Mouse (Mus musculus): ENCODE data around the gene Colgalt1. TPM values are rescaled to one million over a fixed set of nuclear protein-coding genes. Genes with fewer than 3 reads are reported as not detected.

Gene Colgalt1
- total and polyA plus RNA-seq, 3 experiments, result 50.9 to 102 (median 59.0) TPM

DNA sequence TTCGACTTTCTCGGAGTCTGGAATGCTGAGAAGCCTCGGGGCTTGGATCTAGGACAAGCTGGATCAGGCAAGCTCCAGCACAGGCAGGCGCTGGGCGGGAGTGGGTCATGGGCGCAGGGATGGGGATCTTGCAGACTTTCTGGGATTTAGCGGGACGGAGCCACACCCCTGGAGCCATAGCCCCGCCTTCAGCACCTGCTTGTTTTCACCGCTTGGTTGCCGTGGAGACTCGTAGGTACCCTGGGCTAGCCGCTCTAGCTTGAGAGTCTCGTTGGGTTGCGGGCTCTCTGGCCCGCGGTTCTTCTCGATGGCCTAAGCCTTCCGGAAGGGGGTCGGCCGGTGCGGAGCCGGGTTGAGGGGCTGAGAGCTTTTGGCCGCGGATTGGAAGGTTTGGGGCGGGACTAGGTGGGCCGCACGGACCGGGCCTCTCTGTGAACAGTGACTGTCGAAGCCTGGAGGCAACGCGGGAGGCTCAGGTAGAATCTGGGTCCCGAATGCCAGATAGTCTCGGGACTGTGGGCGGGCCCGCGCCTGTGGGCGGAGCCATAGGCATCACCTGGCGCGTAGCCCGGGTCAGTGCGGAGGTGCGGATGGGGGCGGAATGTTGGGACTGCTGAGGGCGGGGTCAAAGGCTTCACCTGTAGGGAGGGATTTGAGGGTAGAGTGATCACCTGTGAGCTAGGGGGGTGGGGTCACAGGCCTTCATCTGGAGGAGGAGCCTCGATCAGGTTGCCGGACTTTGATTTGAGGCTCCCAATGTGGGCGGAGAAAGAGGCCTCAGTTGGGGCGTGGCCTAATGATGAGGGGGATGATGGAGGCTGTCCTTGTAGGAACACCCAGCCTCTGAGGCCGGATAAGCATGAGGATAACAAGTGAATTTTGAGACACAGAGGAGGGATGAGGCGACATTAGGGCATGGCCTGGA, 41.2 kb upstream of the Colgalt1 start:
- Histone ChIP-seq H3K27me3 (ENCODE audit: control insufficient read depth in 1 of 2, insufficient read depth in 2 of 2, low read length in 2 of 2) (no peaks in the 10 kb centered on the region; a peak in 2 of 4 replicates), H3K9ac (ENCODE audit: control insufficient read depth, low read depth, low read length, poor library complexity, severe bottlenecking) (no peak overlapping the region), H3K4me3 (ENCODE audit: control insufficient read depth in 1 of 2, insufficient read depth in 1 of 2, low read depth in 2 of 2, low read length in 2 of 2) (no peak overlapping the region), H3K36me3 (ENCODE audit: control insufficient read depth in 1 of 2, insufficient read depth in 2 of 2, low read length in 2 of 2) (no peaks in the 10 kb centered on the region), H3K79me2 (ENCODE audit: control insufficient read depth, insufficient read depth, low read length, poor library complexity) (no peaks in the 10 kb centered on the region), H3K27ac (ENCODE audit: control insufficient read depth, low read depth, low read length) (no peak overlapping the region), H3K4me1 (ENCODE audit: control insufficient read depth in 1 of 2, insufficient read depth in 2 of 2, low read length in 2 of 2) (no peaks in the 10 kb centered on the region; a peak in 1 of 4 replicates), H3K9me3 (replicated peaks; ENCODE audit: insufficient read depth, low read length) (no peaks in the 10 kb centered on the region)
- TF ChIP-seq JUND (IDR thresholded peaks at IDR 0.05; ENCODE audit: low read depth, low read length) (no peak), POLR2A (IDR thresholded peaks at IDR 0.05; ENCODE audit: control insufficient read depth in 1 of 2, insufficient read depth in 1 of 2, low read depth in 1 of 2, low read length in 2 of 2, poor library complexity in 1 of 2) (0 out of 4 replicates have a peak, but pooled peaks of 1 of the 2 experiments have one; percentile 25)
- DNase-seq (ENCODE audit: low read depth, low spot score), result no peak

DNA sequence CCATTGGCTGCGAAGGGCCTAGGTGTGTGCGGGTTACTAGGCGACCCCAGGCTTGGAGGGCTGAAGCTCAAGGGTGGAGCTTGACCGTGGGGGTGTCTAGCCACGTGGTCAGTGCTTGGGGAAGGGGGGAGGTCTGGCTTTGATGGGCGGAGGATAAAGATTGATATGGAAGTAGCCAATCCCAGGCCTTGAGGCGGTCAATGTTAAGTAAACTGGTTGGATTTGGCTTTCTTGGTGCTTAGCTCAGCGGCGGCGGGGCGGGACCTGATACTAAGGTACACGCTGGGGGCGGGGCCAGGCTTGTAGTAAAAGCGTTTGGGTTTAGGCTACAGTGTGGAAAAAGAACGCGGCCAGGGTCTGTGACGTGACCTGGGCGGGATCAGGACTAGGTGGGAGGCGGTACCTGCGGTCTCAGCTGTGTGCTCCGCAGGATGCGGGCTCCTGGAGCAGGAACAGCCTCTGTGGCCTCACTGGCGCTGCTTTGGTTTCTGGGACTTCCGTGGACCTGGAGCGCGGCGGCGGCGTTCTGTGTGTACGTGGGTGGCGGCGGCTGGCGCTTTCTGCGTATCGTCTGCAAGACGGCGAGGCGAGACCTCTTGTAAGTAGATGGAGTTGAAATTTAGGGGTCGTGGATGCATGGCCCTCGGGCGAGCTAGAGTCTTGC, 40.4 kb upstream of the Colgalt1 start:
- TF ChIP-seq MAX (IDR thresholded peaks at IDR 0.05; ENCODE audit: low read length) (peak; percentile 57; the same call in 1 of the 2 replicates), USF1 (IDR thresholded peaks at IDR 0.05; ENCODE audit: low read depth, low read length) (peak; percentile 66; the same call in 1 of the 2 replicates), ZNF384 (IDR thresholded peaks at IDR 0.05; ENCODE audit: low read depth, low read length) (no peak), ZC3H11A (IDR thresholded peaks at IDR 0.05; ENCODE audit: low read depth, low read length) (no peak)
- peak; percentile 83 for DNase-seq (ENCODE audit: low read depth, low spot score)
- Histone ChIP-seq H3K9me3 (replicated peaks; ENCODE audit: insufficient read depth, low read length) (no peaks in the 10 kb centered on the region), H3K9ac (ENCODE audit: control insufficient read depth, low read depth, low read length, poor library complexity, severe bottlenecking) (peak overlapping the region; percentile 41), H3K79me2 (ENCODE audit: control insufficient read depth, insufficient read depth, low read length, poor library complexity) (no peaks in the 10 kb centered on the region), H3K4me1 (ENCODE audit: control insufficient read depth in 1 of 2, insufficient read depth in 2 of 2, low read length in 2 of 2) (no peaks in the 10 kb centered on the region; a peak in 1 of 4 replicates), H3K36me3 (ENCODE audit: control insufficient read depth in 1 of 2, insufficient read depth in 2 of 2, low read length in 2 of 2) (no peaks in the 10 kb centered on the region), H3K27me3 (ENCODE audit: control insufficient read depth in 1 of 2, insufficient read depth in 2 of 2, low read length in 2 of 2) (no peaks in the 10 kb centered on the region; a peak in 2 of 4 replicates), H3K4me3 (ENCODE audit: control insufficient read depth in 1 of 2, insufficient read depth in 1 of 2, low read depth in 2 of 2, low read length in 2 of 2) (peak overlapping the region; percentile 37 to 52), H3K27ac (ENCODE audit: control insufficient read depth, low read depth, low read length) (no peak overlapping the region)

DNA sequence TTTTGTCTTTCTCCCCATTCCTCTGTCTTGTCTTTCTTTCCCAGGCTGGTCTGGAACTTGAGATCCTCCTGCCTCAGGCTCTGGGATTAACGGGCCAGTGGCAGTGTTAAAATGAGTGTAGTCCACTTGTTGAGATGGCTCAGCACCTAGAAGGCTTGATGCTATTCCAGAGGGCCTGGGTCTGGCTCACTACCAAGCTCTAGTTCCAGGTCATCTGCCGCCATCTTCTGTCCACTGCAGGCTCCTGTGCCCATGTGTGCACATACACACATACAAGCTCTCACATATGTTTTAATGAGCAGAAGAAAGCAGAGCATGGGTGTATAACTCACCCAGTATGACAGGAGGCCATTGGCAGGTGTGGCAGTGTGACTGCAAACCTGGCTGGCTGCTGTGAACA, 38.7 kb upstream of the Colgalt1 start:
- H3K79me2 ChIP-seq (ENCODE audit: control insufficient read depth, insufficient read depth, low read length, poor library complexity), result no peaks in the 10 kb centered on the region
- no peaks in the 10 kb centered on the region for H3K9me3 ChIP-seq (replicated peaks; ENCODE audit: insufficient read depth, low read length)
- no peak for DNase-seq (ENCODE audit: low read depth, low spot score)
- H3K4me1 ChIP-seq (ENCODE audit: control insufficient read depth in 1 of 2, insufficient read depth in 2 of 2, low read length in 2 of 2), result no peaks in the 10 kb centered on the region; a peak in 1 of 4 replicates
- TF ChIP-seq ZC3H11A (IDR thresholded peaks at IDR 0.05; ENCODE audit: low read depth, low read length) (no peak), UBTF (IDR thresholded peaks at IDR 0.05; ENCODE audit: borderline replicate concordance, insufficient read depth, low read depth, low read length) (no peak), ZKSCAN1 (IDR thresholded peaks at IDR 0.05; ENCODE audit: low read depth, low read length) (no peak), SIN3A (IDR thresholded peaks at IDR 0.05; ENCODE audit: low read length) (no peak), TAL1 (IDR thresholded peaks at IDR 0.05; ENCODE audit: low read length) (no peak)
- H3K4me3 ChIP-seq (ENCODE audit: control insufficient read depth in 1 of 2, insufficient read depth in 1 of 2, low read depth in 2 of 2, low read length in 2 of 2), result no peak overlapping the region
- H3K27ac ChIP-seq (ENCODE audit: control insufficient read depth, low read depth, low read length), result no peak overlapping the region
- no peaks in the 10 kb centered on the region; a peak in 2 of 4 replicates for H3K27me3 ChIP-seq (ENCODE audit: control insufficient read depth in 1 of 2, insufficient read depth in 2 of 2, low read length in 2 of 2)
- no peak overlapping the region for H3K9ac ChIP-seq (ENCODE audit: control insufficient read depth, low read depth, low read length, poor library complexity, severe bottlenecking)
- no peaks in the 10 kb centered on the region for H3K36me3 ChIP-seq (ENCODE audit: control insufficient read depth in 1 of 2, insufficient read depth in 2 of 2, low read length in 2 of 2)
